8 mouse cellular contexts compared by ENCODE assay signal in the genomic region with DNA sequence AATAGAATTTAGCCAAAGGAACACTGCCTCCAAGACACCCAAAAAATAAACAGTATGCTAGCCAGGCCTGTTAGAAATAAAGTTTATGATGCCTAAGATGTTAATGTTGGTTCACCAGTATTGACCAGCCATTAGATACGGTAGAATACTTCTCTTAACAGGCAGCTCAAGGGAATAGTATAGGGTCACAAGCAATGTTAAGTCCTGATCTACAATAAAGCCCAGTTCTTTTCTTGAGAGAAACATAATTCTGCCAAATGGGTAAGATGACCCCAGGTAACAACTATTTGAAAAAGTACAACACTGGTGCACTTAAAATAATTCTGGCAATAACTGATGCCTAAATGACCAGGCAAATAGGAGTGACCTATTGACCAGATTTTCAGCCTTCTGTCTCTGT. TPM values are rescaled to one million over a fixed set of nuclear protein-coding genes. Genes with fewer than 3 reads are reported as not detected.
DNase-seq lines count a peak whose midpoint lies in the region; ATAC-seq and TF ChIP-seq lines count a peak whose summit lies in the region.

No protein-coding gene starts in this region.

- no peak for DNase-seq in kidney, adult 18-20 months
- DNase-seq in induced T-regulatory cell, adult 2 months (ENCODE audit: low read depth): peak; percentile 62
- no peak for DNase-seq in midbrain, postnatal 0 days (ENCODE audit: low spot score)
- no peak for DNase-seq in embryo, embryonic 10.5 days (ENCODE audit: low spot score)
- no peak for DNase-seq in gastrocnemius, postnatal 10 days
- no peak for DNase-seq in cerebellum, postnatal 10 days

- H3K4me2 ChIP-seq in kidney, embryonic 16.5 days (replicated peaks; ENCODE audit: low read depth, low read length): peak overlapping the region; percentile 50
- peak overlapping the region; percentile 78 for H3K4me2 ChIP-seq in embryonic facial prominence, embryonic 12.5 days (replicated peaks)
- no peak overlapping the region for H3K4me2 ChIP-seq in midbrain, postnatal 0 days (ENCODE audit: low read depth, low read length, poor library complexity, severe bottlenecking)

- 88% methylated on average over 1 of the region's 1 CpGs for WGBS in kidney, embryonic 16.5 days
- 86% methylated on average over 1 of the region's 1 CpGs for WGBS in embryonic facial prominence, embryonic 12.5 days
- WGBS in midbrain, postnatal 0 days: 93% methylated on average over 1 of the region's 1 CpGs

- no peaks in the 10 kb centered on the region for H3K27me3 ChIP-seq in kidney, embryonic 16.5 days (ENCODE audit: insufficient read depth, low read length)
- no peaks in the 10 kb centered on the region for H3K27me3 ChIP-seq in embryonic facial prominence, embryonic 12.5 days
- H3K27me3 ChIP-seq in midbrain, postnatal 0 days (ENCODE audit: insufficient read depth, low read length): 0 out of 2 replicates have a peak, but pooled peaks cover 2% of the 10 kb centered on the region

- H3K27ac ChIP-seq in kidney, embryonic 16.5 days (ENCODE audit: low read length): no peak overlapping the region
- H3K27ac ChIP-seq in embryonic facial prominence, embryonic 12.5 days: no peak overlapping the region
- no peak overlapping the region for H3K27ac ChIP-seq in midbrain, postnatal 0 days (ENCODE audit: low read depth, low read length)

- H3K36me3 ChIP-seq in kidney, embryonic 16.5 days (ENCODE audit: insufficient read depth, low read length): no peaks in the 10 kb centered on the region
- H3K36me3 ChIP-seq in embryonic facial prominence, embryonic 12.5 days: no peaks in the 10 kb centered on the region
- no peaks in the 10 kb centered on the region for H3K36me3 ChIP-seq in midbrain, postnatal 0 days (ENCODE audit: insufficient read depth, low read length)

- H3K4me1 ChIP-seq in kidney, embryonic 16.5 days (ENCODE audit: insufficient read depth, low read length): peaks cover 14% of the 10 kb centered on the region
- H3K4me1 ChIP-seq in embryonic facial prominence, embryonic 12.5 days: peaks cover 6% of the 10 kb centered on the region; the same call in 1 of the 2 replicates
- peaks cover 6% of the 10 kb centered on the region; the same call in 1 of the 2 replicates for H3K4me1 ChIP-seq in midbrain, postnatal 0 days (ENCODE audit: insufficient read depth, low read length)

- H3K9me3 ChIP-seq in kidney, embryonic 16.5 days (ENCODE audit: low read length): no peaks in the 10 kb centered on the region
- no peaks in the 10 kb centered on the region for H3K9me3 ChIP-seq in embryonic facial prominence, embryonic 12.5 days
- no peaks in the 10 kb centered on the region for H3K9me3 ChIP-seq in midbrain, postnatal 0 days (ENCODE audit: low read length)

- no peak overlapping the region for H3K9ac ChIP-seq in kidney, embryonic 16.5 days (replicated peaks; ENCODE audit: low read length)
- no peak overlapping the region for H3K9ac ChIP-seq in embryonic facial prominence, embryonic 12.5 days
- H3K9ac ChIP-seq in midbrain, postnatal 0 days (replicated peaks; ENCODE audit: low read length, poor library complexity, severe bottlenecking): no peak overlapping the region

- no peak for TF ChIP-seq CTCF in midbrain, postnatal 0 days (IDR thresholded peaks at IDR 0.05)

- peak overlapping the region; percentile 100; the same call in 1 of the 2 replicates for H3K4me3 ChIP-seq in kidney, embryonic 16.5 days (ENCODE audit: low read length)
- peak overlapping the region; percentile 88 for H3K4me3 ChIP-seq in embryonic facial prominence, embryonic 12.5 days
- peak overlapping the region; percentile 90 for H3K4me3 ChIP-seq in midbrain, postnatal 0 days (ENCODE audit: low read depth, low read length)

- no peak for ATAC-seq in kidney, embryonic 16.5 days (ENCODE audit: low FRiP score, low TSS enrichment)
- ATAC-seq in embryonic facial prominence, embryonic 12.5 days (ENCODE audit: insufficient number of reproducible peaks, insufficient read depth, low FRiP score, low TSS enrichment): no peak
- peak; percentile 1; the same call in 1 of the 2 replicates for ATAC-seq in midbrain, postnatal 0 days (ENCODE audit: low FRiP score)

RNA-seq across cellular contexts. Expression of a gene that starts 0.7 kb away (rescaled TPM):
- 284 and 299 TPM in 2 replicates for polyA plus RNA-seq in kidney, embryonic 16.5 days (2015; fragmentation: Nextera tagmentation; extraction: Ambion mirVana)
- polyA plus RNA-seq in embryonic facial prominence, embryonic 12.5 days (2016; fragmentation: Nextera tagmentation; extraction: Ambion mirVana): 317 and 342 TPM in 2 replicates
- total RNA-seq in midbrain, postnatal 0 days (2014; rRNA removed): 171 and 262 TPM in 2 replicates
- 250 and 282 TPM in 2 replicates for polyA plus RNA-seq in midbrain, postnatal 0 days (2015; fragmentation: Nextera tagmentation; extraction: Ambion mirVana)
- total RNA-seq in gastrocnemius, postnatal 10 days (2021): 10 to 100 TPM; 70.2 to 89.8 TPM

RNA-seq across cellular contexts. Expression of a gene that starts 24.6 kb away (rescaled TPM):
- 15.3 and 16.5 TPM in 2 replicates for polyA plus RNA-seq in kidney, embryonic 16.5 days (2015; fragmentation: Nextera tagmentation; extraction: Ambion mirVana)
- polyA plus RNA-seq in embryonic facial prominence, embryonic 12.5 days (2016; fragmentation: Nextera tagmentation; extraction: Ambion mirVana): 20.9 and 22.9 TPM in 2 replicates
- total RNA-seq in midbrain, postnatal 0 days (2014; rRNA removed): 19.7 and 25.3 TPM in 2 replicates
- 25.9 and 26.5 TPM in 2 replicates for polyA plus RNA-seq in midbrain, postnatal 0 days (2015; fragmentation: Nextera tagmentation; extraction: Ambion mirVana)
- 10 to 100 TPM in 1 of 2 experiments, 1 to 10 TPM in 1; 9.5 to 11.3 TPM for total RNA-seq in gastrocnemius, postnatal 10 days (2021)

RNA-seq across cellular contexts. Expression of a gene that starts 60.0 kb away (rescaled TPM):
- polyA plus RNA-seq in kidney, embryonic 16.5 days (2015; fragmentation: Nextera tagmentation; extraction: Ambion mirVana): 404 and 411 TPM in 2 replicates
- 427 and 440 TPM in 2 replicates for polyA plus RNA-seq in embryonic facial prominence, embryonic 12.5 days (2016; fragmentation: Nextera tagmentation; extraction: Ambion mirVana)
- total RNA-seq in midbrain, postnatal 0 days (2014; rRNA removed): 85.5 and 103 TPM in 2 replicates
- 249 and 263 TPM in 2 replicates for polyA plus RNA-seq in midbrain, postnatal 0 days (2015; fragmentation: Nextera tagmentation; extraction: Ambion mirVana)
- 100 to 1,000 TPM in 1 of 2 experiments, 10 to 100 TPM in 1; 83.6 to 101 TPM for total RNA-seq in gastrocnemius, postnatal 10 days (2021)
